Mouse (Mus musculus) heart, adult 2 months (tissue): ENCODE measurements at regions not wholly inside any gene's neighbourhood (a gene's known extent, or its start where the extent isn't known, plus 50 kb on each side); places are given as distances from the start of the nearest gene placed in this dataset.
"Not testable (repeated sequence)": the region's sequence is repeated elsewhere in the genome, so short reads cannot be mapped to it uniquely, and the experiment has no call there.

Experiments
- DNase-seq, 2 experiments: peaks; one replicate each; pipeline ENCODE4 v3.0.0; 2021
- H3K27ac ChIP-seq: fragments of 200-600 bp; 2 replicates; pipeline ENCODE4 v1.8.1; 2022
- H3K27me3 ChIP-seq: fragments of 200-500 bp; 2 replicates; pipeline ENCODE4 v1.6.1; 2012; ENCODE audit warnings: mild to moderate bottlenecking, low read length, inconsistent platforms, mixed read lengths; ENCODE audit not compliant: control insufficient read depth, insufficient read depth
- H3K36me3 ChIP-seq: fragments of 200-500 bp; 2 replicates; pipeline ENCODE4 v1.6.1; 2012; ENCODE audit warnings: low read length, inconsistent platforms; ENCODE audit not compliant: control insufficient read depth, insufficient read depth
- H3K4me1 ChIP-seq: fragments of 200-500 bp; 2 replicates; pipeline ENCODE4 v1.6.1; 2011; ENCODE audit warnings: low read length; ENCODE audit not compliant: control insufficient read depth, insufficient read depth
- H3K4me3 ChIP-seq: fragments of 200-600 bp; 2 replicates; pipeline ENCODE4 v1.8.1; 2022
- H3K79me2 ChIP-seq: fragments of 200-500 bp; replicated peaks from 2 replicates; pipeline ENCODE4 v1.6.1; 2012; ENCODE audit warnings: mild to moderate bottlenecking, inconsistent platforms, low read length, moderate library complexity, mixed read lengths; ENCODE audit not compliant: control insufficient read depth, insufficient read depth
- H3K9ac ChIP-seq: fragments of 200-500 bp; 2 replicates; pipeline ENCODE4 v1.6.1; 2012; ENCODE audit warnings: low read depth, mild to moderate bottlenecking, control low read depth, inconsistent platforms, low read length, mixed read lengths
- CTCF ChIP-seq: fragments of 200-600 bp; IDR thresholded peaks from 2 replicates; pipeline ENCODE4 v1.8.1; 2022; ENCODE audit warnings: antibody characterized with exemption, mild to moderate bottlenecking, moderate library complexity
- EP300 ChIP-seq: fragments of 200-500 bp; IDR thresholded peaks from 2 replicates; pipeline ENCODE4 v1.6.1; 2011; ENCODE audit warnings: low read depth, low read length, control low read depth; ENCODE audit not compliant: insufficient read depth
- POLR2A ChIP-seq: fragments of 200-500 bp; IDR thresholded peaks from 2 replicates; pipeline ENCODE4 v1.6.1; 2011; ENCODE audit warnings: mild to moderate bottlenecking, low read depth, low read length, control low read depth; ENCODE audit not compliant: insufficient read depth
- WGBS: fragments of 180-500 bp; shearing (Covaris S2); methylation state at CpG from one replicate; pipeline ENCODE4 v1.1.7; 2018; 5-methylcytosine and 5-hydroxymethylcytosine counted together
- intact Hi-C: fragments of 180-260 bp; cut with DNase I; formaldehyde crosslinking; loops from one replicate; pipeline ENCODE4 v1.15.1; 2025

- no peaks in the 10 kb centered on the region for H3K4me1 ChIP-seq
- H3K27me3 ChIP-seq, result no peaks in the 10 kb centered on the region
- no peak overlapping the region for H3K27ac ChIP-seq
- no peaks in the 10 kb centered on the region for H3K36me3 ChIP-seq
- no peaks in the 10 kb centered on the region for H3K79me2 ChIP-seq
- DNase-seq, result no peak
- WGBS, result 87% methylated on average over 3 of the region's 3 CpGs
- H3K4me3 ChIP-seq, result no peak overlapping the region
- H3K9ac ChIP-seq, result no peak overlapping the region
- TF ChIP-seq CTCF (no peak), EP300 (no peak), POLR2A (no peak)
- intact Hi-C loops, result no loop called here
These were observed 315.7 kb upstream of the Cypt12 start for GRCm38 (mm10) chr3:17632484-17632883.

- Histone ChIP-seq H3K4me1 (no peaks in the 10 kb centered on the region), H3K27ac (no peak overlapping the region), H3K36me3 (no peaks in the 10 kb centered on the region), H3K27me3 (no peaks in the 10 kb centered on the region), H3K4me3 (no peak overlapping the region), H3K79me2 (no peaks in the 10 kb centered on the region), H3K9ac (no peak overlapping the region)
- DNase-seq, result no peak
- TF ChIP-seq EP300 (no peak), POLR2A (no peak), CTCF (no peak)
- intact Hi-C loops, result no loop called here
These were observed 311.9 kb upstream of the Cypt12 start for GRCm38 (mm10) chr3:17636276-17636675.

- H3K27me3 ChIP-seq, H3K36me3 ChIP-seq, DNase-seq, H3K27ac ChIP-seq, H3K4me3 ChIP-seq, H3K79me2 ChIP-seq, intact Hi-C loops, H3K4me1 ChIP-seq, H3K9ac ChIP-seq: not testable (repeated sequence)
- 72% methylated on average over 2 of the region's 2 CpGs for WGBS
These were observed 288.2 kb upstream of the Cypt12 start for GRCm38 (mm10) chr3:17659988-17660387.

- intact Hi-C loops, result no loop called here
- Histone ChIP-seq H3K9ac (no peak overlapping the region), H3K4me3 (no peak overlapping the region), H3K79me2 (no peaks in the 10 kb centered on the region), H3K27ac (no peak overlapping the region), H3K27me3 (no peaks in the 10 kb centered on the region), H3K36me3 (no peaks in the 10 kb centered on the region), H3K4me1 (no peaks in the 10 kb centered on the region)
- 79% methylated on average over 1 of the region's 1 CpGs for WGBS
- no peak for TF ChIP-seq EP300
- TF ChIP-seq CTCF, result no peak
- TF ChIP-seq POLR2A, result no peak
- DNase-seq, result no peak
These were observed 286.2 kb upstream of the Cypt12 start for GRCm38 (mm10) chr3:17661987-17662386.

GRCm38 (mm10) chr3:17667016-17667415 is 281.2 kb upstream of the Cypt12 start:
- intact Hi-C loops, result no loop called here
- H3K36me3 ChIP-seq, result no peaks in the 10 kb centered on the region
- DNase-seq, result no peak
- H3K4me3 ChIP-seq, result no peak overlapping the region
- no peaks in the 10 kb centered on the region for H3K27me3 ChIP-seq
- H3K4me1 ChIP-seq, result no peaks in the 10 kb centered on the region
- 64% methylated on average over 1 of the region's 1 CpGs for WGBS
- TF ChIP-seq CTCF (no peak), POLR2A (no peak), EP300 (no peak)
- no peaks in the 10 kb centered on the region for H3K79me2 ChIP-seq
- H3K27ac ChIP-seq, result no peak overlapping the region
- H3K9ac ChIP-seq, result no peak overlapping the region

GRCm38 (mm10) chr3:17668839-17669238 is 279.4 kb upstream of the Cypt12 start:
- WGBS, result 51% methylated on average over 2 of the region's 2 CpGs
- no peak overlapping the region for H3K4me3 ChIP-seq
- intact Hi-C loops, result no loop called here
- no peaks in the 10 kb centered on the region for H3K27me3 ChIP-seq
- H3K79me2 ChIP-seq, result no peaks in the 10 kb centered on the region
- H3K4me1 ChIP-seq, result no peaks in the 10 kb centered on the region
- no peak overlapping the region for H3K27ac ChIP-seq
- H3K36me3 ChIP-seq, result no peaks in the 10 kb centered on the region
- DNase-seq, result no peak
- no peak overlapping the region for H3K9ac ChIP-seq
- TF ChIP-seq CTCF, result no peak
- no peak for TF ChIP-seq EP300
- no peak for TF ChIP-seq POLR2A
